Mouse (Mus musculus) cerebral cortex, adult 2 months (tissue): ENCODE data around the gene Olfr847.

Experiments
- WGBS: fragments of 180-500 bp; shearing (Covaris S2); methylation state at CpG from one replicate; pipeline ENCODE4 v1.1.7; 2018; 5-methylcytosine and 5-hydroxymethylcytosine counted together

The Olfr847 gene

GRCm38 (mm10) chr9:19378569-19378968, at the start of gene Olfr847:
Olfr847 (minus strand) TSS chr9:19378669.
- 71% methylated on average over 1 of the region's 1 CpGs for WGBS

- 22% methylated on average over 1 of the region's 1 CpGs for WGBS
Observed at GRCm38 (mm10) chr9:19363905-19364304, 14.6 kb downstream of the Olfr847 start, which contains the start of gene Olfr846. Olfr846 (minus strand) TSS chr9:19364005.

DNA sequence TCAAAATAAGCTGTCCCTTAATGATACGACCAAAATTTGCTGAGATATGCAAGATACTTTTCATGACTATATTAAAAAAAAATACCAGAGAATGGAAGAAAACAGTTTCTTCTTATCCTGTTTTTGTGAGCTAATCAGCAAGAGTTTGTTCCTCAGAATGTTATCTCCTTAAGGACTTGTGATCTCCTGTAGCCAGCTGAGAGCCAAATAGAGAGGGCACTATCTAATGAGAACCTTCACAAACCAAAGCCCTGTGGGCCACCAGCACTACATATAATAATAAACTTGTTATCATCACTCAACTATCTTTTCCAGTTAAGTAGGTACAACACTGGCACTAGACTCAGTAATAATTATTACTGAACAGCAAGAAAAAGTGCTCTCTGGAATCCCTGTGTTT, 42.3 kb downstream of the Olfr847 start, which contains the start of gene Olfr845:
Olfr845 (plus strand) TSS at position 301 of the 400 bp plus-strand sequence.
- WGBS = 78% methylated on average over 1 of the region's 1 CpGs
